Mouse (Mus musculus) myocyte (in vitro differentiated cells): ENCODE results near the gene Slc29a1.

Experiments used
- CEBPB ChIP-seq: IDR thresholded peaks from 2 replicates; pipeline ENCODE4 v1.6.1; 2011; ENCODE audit warnings: mild to moderate bottlenecking, moderate library complexity; ENCODE audit not compliant: poor library complexity, insufficient read depth, severe bottlenecking
- E2F4 ChIP-seq: IDR thresholded peaks from one replicate; pipeline ENCODE4 v1.6.1; 2011; ENCODE audit warnings: mild to moderate bottlenecking, control low read depth, moderate library complexity; ENCODE audit not compliant: insufficient read depth
- MAX ChIP-seq: IDR thresholded peaks from one replicate; pipeline ENCODE4 v1.6.1; 2011; ENCODE audit warnings: low read depth, mild to moderate bottlenecking, control low read depth
- MYOG ChIP-seq, 3 experiments: IDR thresholded peaks; one replicate each; pipeline ENCODE4 v1.6.1; 2011; ENCODE audit warnings: control low read depth in 2 of 3, low read depth in 2 of 3, mild to moderate bottlenecking in 2 of 3; ENCODE audit not compliant: insufficient read length in 2 of 3, control insufficient read depth in 1 of 3, insufficient read depth in 1 of 3
- POLR2A ChIP-seq: IDR thresholded peaks from one replicate; pipeline ENCODE4 v1.6.1; 2011; ENCODE audit warnings: low read depth, mild to moderate bottlenecking, control low read depth, moderate library complexity; ENCODE audit not compliant: insufficient read length
- POLR2AphosphoS2 ChIP-seq: IDR thresholded peaks from one replicate; pipeline ENCODE4 v1.6.1; 2011; ENCODE audit warnings: low read depth, control low read depth; ENCODE audit not compliant: insufficient read length
- TCF12 ChIP-seq: IDR thresholded peaks from one replicate; pipeline ENCODE4 v1.6.1; 2011; ENCODE audit warnings: mild to moderate bottlenecking, control low read depth; ENCODE audit not compliant: poor library complexity, insufficient read depth, severe bottlenecking
- TCF3 ChIP-seq: IDR thresholded peaks from one replicate; pipeline ENCODE4 v1.6.1; 2011; ENCODE audit warnings: low read depth, control low read depth; ENCODE audit not compliant: insufficient read length
- USF1 ChIP-seq: IDR thresholded peaks from one replicate; pipeline ENCODE4 v1.6.1; 2011; ENCODE audit warnings: low read depth, mild to moderate bottlenecking, control low read depth, moderate library complexity

DNA sequence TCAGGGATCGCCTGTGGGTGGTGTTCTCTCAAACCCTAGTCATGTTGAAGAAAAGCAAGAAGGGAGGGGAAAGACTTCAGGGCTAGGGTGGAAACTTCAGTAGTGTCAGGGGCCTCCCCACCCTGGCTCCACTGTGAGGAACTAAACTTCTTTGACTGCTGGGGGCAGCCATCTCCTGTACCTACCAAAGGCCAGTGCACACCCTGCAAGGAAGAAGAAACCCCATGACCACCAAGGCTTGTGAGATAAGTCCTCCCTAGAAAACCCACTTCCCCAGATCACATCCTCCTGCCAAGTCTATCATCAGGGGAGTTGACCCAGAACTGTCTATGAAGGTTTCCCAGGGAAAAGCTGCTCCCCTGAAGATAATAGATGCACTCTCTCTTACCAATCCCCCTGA, 45.0 kb downstream of the Slc29a1 start:
- no peak for TF ChIP-seq MYOG (IDR thresholded peaks at IDR 0.05; ENCODE audit: control insufficient read depth in 1 of 3, insufficient read depth in 1 of 3, insufficient read length in 2 of 3, low read depth in 2 of 3)
- no peak for TF ChIP-seq TCF3
- TF ChIP-seq TCF12: no peak
- no peak for TF ChIP-seq USF1
- no peak for TF ChIP-seq POLR2AphosphoS2
- TF ChIP-seq POLR2A: no peak
- TF ChIP-seq CEBPB: no peak
- TF ChIP-seq E2F4: no peak
- no peak for TF ChIP-seq MAX
